Mouse (Mus musculus) lung, postnatal 0 days (tissue): ENCODE data around the gene Rrp15. TPM values are rescaled to one million over a fixed set of nuclear protein-coding genes. Genes with fewer than 3 reads are reported as not detected.

Experiments
- ATAC-seq: fragments of 200-750 bp; cut with Nextera tagmentation; 2 replicates; pipeline ENCODE4 v1.8.0; 2017; ENCODE audit warnings: moderate library complexity
- DNase-seq: peaks from one replicate; pipeline ENCODE4 v3.0.0-alpha.2; 2016; ENCODE audit warnings: low spot score
- H3K27ac ChIP-seq: fragments of 300-500 bp; sonication (generic); 2 replicates; pipeline ENCODE4 v1.5.1; 2014; ENCODE audit warnings: antibody characterized with exemption, mild to moderate bottlenecking, low read length, mixed read lengths
- H3K27me3 ChIP-seq: fragments of 300-500 bp; sonication (generic); replicated peaks from 2 replicates; pipeline ENCODE4 v1.6.1; 2014; ENCODE audit warnings: low read length, mixed read lengths; ENCODE audit not compliant: insufficient read depth
- H3K36me3 ChIP-seq: fragments of 300-500 bp; sonication (generic); 2 replicates; pipeline ENCODE4 v1.6.1; 2014; ENCODE audit warnings: low read length, mixed read lengths; ENCODE audit not compliant: insufficient read depth
- H3K4me1 ChIP-seq: fragments of 300-500 bp; sonication (generic); 2 replicates; pipeline ENCODE4 v1.6.1; 2014; ENCODE audit warnings: antibody characterized with exemption, low read depth, low read length, mixed read lengths; ENCODE audit not compliant: insufficient read depth
- H3K4me2 ChIP-seq: fragments of 300-500 bp; sonication (generic); replicated peaks from 2 replicates; pipeline ENCODE4 v1.6.1; 2014; ENCODE audit warnings: low read depth, mild to moderate bottlenecking, low read length, moderate library complexity, mixed read lengths
- H3K4me3 ChIP-seq: fragments of 300-500 bp; sonication (generic); 2 replicates; pipeline ENCODE4 v1.5.1; 2014; ENCODE audit warnings: low read depth, low read length
- H3K9ac ChIP-seq: fragments of 300-500 bp; sonication (generic); replicated peaks from 2 replicates; pipeline ENCODE4 v1.6.1; 2014; ENCODE audit warnings: low read depth, mild to moderate bottlenecking
- H3K9me3 ChIP-seq: fragments of 300-500 bp; sonication (generic); 2 replicates; pipeline ENCODE4 v1.6.1; 2016; ENCODE audit warnings: low read length, mixed read lengths
- CTCF ChIP-seq: IDR thresholded peaks from 2 replicates; pipeline ENCODE4 v1.5.1; 2016; ENCODE audit warnings: antibody characterized with exemption, mild to moderate bottlenecking
- EP300 ChIP-seq: IDR thresholded peaks from 2 replicates; pipeline ENCODE4 v1.6.1; 2016; ENCODE audit warnings: antibody characterized with exemption, mild to moderate bottlenecking, control low read depth
- WGBS: fragments of 180-500 bp; shearing (Covaris S2); extraction: QIAGEN DNeasy Blood & Tissue Kit; methylation state at CpG from one replicate; pipeline ENCODE4 v1.1.7; 2014; 5-methylcytosine and 5-hydroxymethylcytosine counted together
- polyA plus RNA-seq: library from polyadenylated mRNA; unstranded; fragments of >200 nt; fragmentation: Nextera tagmentation; extraction: Ambion mirVana; gene quantifications from 2 replicates; pipeline ENCODE4 v1.2.1, GENCODE M21; 2015

Gene Rrp15
- polyA plus RNA-seq, 1 experiment from 2014 or later = 21.8 TPM

DNA sequence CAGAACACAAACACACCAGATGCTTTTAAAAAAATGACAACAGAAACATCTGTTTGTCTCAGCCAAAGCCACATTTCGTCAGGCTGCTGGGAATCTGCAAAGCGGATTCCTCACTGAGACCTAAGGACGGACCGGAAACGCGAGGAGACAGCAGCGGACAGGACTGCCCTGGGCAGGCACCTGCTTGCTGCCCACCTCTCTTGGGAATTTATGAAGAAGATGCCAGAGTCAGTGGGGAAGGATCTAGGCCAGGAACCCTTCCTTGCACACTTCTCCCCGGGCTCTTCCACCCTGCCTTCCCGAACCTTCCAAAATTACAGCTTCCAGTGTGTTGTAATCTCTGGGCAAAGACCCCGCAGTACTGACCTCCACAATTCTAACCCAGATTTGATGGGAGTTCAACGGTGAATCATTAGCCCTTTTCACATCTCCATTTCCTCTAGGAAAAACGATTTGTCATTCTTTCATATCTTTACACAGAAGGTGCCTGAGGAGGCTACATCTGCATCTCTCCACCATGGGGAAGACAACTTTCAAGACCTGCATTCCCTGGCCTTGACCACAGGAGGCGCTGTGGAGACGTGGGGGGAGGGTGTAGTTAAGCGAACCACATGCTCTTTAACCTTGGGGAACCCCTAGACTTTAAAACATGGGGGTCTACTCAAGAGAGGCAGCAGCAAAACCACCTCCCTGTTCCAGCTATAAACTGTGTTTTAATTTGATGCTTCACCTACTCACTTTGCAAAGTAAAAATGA is 50.4 kb downstream of the Rrp15 start:
- whole genome bisulfite sequencing = 72% methylated on average over 15 of the region's 15 CpGs
- H3K27me3 ChIP-seq = no peaks in the 10 kb centered on the region
- H3K4me3 ChIP-seq = no peak overlapping the region
- no peak overlapping the region for H3K4me2 ChIP-seq
- H3K9me3 ChIP-seq = no peaks in the 10 kb centered on the region
- no peaks in the 10 kb centered on the region for H3K36me3 ChIP-seq
- no peak overlapping the region for H3K27ac ChIP-seq
- TF ChIP-seq CTCF = peak; percentile 72
- no peak for TF ChIP-seq EP300
- H3K4me1 ChIP-seq = peaks cover 12% of the 10 kb centered on the region; the same call in 1 of the 2 replicates
- DNase-seq = no peak
- H3K9ac ChIP-seq = no peak overlapping the region
- ATAC-seq = no peak

GRCm38 (mm10) chr1:186696231-186696630 is 52.9 kb downstream of the Rrp15 start:
- peak overlapping the region; percentile 75 for H3K27ac ChIP-seq
- WGBS = 78% methylated on average over 9 of the region's 9 CpGs
- no peak overlapping the region for H3K9ac ChIP-seq

DNA sequence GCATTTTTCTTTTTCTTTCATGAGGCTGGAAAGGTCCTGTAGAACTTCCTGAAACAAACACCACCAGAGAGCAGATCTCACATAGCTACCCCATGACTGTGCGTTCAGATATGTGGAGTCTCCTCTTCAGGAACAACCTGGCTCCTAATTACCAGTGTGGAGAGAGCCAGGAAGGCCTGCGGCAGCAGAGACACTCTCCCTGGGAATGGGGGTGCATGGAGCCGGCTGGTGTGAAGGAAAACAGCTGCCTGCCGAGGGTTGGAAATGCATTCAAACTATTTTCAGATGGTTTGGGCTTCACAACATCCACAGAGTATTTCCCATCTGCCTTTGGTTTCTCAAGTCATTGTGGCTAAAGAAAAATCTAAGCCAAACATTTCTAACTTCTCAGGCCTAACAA is 53.8 kb downstream of the Rrp15 start:
- Histone ChIP-seq H3K4me3 (no peak overlapping the region), H3K9me3 (no peaks in the 10 kb centered on the region), H3K36me3 (no peaks in the 10 kb centered on the region), H3K27me3 (no peaks in the 10 kb centered on the region), H3K4me2 (no peak overlapping the region), H3K4me1 (peaks cover 4% of the 10 kb centered on the region; the same call in 1 of the 2 replicates), H3K27ac (peak overlapping the region; percentile 75), H3K9ac (no peak overlapping the region; the same call in 1 of the 2 replicates)
- peak; percentile 77 for DNase-seq
- WGBS = 32% methylated on average over 4 of the region's 4 CpGs
- no peak for TF ChIP-seq CTCF
- peak; percentile 37; the same call in 1 of the 2 replicates for TF ChIP-seq EP300
- ATAC-seq = peak; percentile 87

More at GRCm38 (mm10) chr1:186696231-186696630, 52.9 kb downstream of the Rrp15 start:
- TF ChIP-seq CTCF (no peak), EP300 (no peak)
- no peak for ATAC-seq
- no peak for DNase-seq
- no peak overlapping the region for H3K4me2 ChIP-seq
- no peaks in the 10 kb centered on the region for H3K9me3 ChIP-seq
- peaks cover 7% of the 10 kb centered on the region; the same call in 1 of the 2 replicates for H3K4me1 ChIP-seq
- no peak overlapping the region for H3K4me3 ChIP-seq
- no peaks in the 10 kb centered on the region for H3K27me3 ChIP-seq
- H3K36me3 ChIP-seq = no peaks in the 10 kb centered on the region

DNA sequence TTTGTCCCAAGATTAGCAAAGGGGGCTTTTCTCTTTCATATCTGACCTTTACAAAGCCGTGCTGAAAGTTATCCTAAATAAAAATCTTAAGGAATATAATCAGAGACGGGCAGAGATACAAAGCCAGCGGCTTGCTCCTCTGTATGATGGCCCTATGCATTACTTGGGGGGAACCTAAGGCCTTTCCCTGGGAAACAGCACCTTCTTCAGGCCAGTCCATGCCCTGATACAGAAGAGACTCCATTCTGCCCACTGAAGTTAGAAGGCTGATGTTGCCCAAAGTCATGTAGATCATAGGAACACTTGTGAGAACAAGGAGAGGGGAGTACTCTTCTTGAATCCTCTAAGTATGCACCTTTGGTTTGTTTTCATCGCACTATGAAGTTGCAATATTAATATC is 56.8 kb downstream of the Rrp15 start:
- H3K9me3 ChIP-seq = no peaks in the 10 kb centered on the region
- TF ChIP-seq CTCF = peak; percentile 65
- no peak for TF ChIP-seq EP300
- no peaks in the 10 kb centered on the region for H3K27me3 ChIP-seq
- H3K4me2 ChIP-seq = no peak overlapping the region
- DNase-seq = no peak
- H3K4me1 ChIP-seq = peaks cover 4% of the 10 kb centered on the region; the same call in 1 of the 2 replicates
- 79% methylated on average over 4 of the region's 4 CpGs for WGBS
- no peak for ATAC-seq
- H3K4me3 ChIP-seq = no peak overlapping the region
- H3K9ac ChIP-seq = no peak overlapping the region
- no peak overlapping the region for H3K27ac ChIP-seq
- H3K36me3 ChIP-seq = no peaks in the 10 kb centered on the region

GRCm38 (mm10) chr1:186691708-186692107 is 57.5 kb downstream of the Rrp15 start:
- Histone ChIP-seq H3K4me2 (no peak overlapping the region), H3K9me3 (no peaks in the 10 kb centered on the region), H3K27me3 (no peaks in the 10 kb centered on the region), H3K9ac (no peak overlapping the region), H3K36me3 (no peaks in the 10 kb centered on the region), H3K4me3 (no peak overlapping the region), H3K27ac (no peak overlapping the region), H3K4me1 (peaks cover 4% of the 10 kb centered on the region; the same call in 1 of the 2 replicates)
- DNase-seq (no peak), ATAC-seq (no peak)
- TF ChIP-seq CTCF (no peak), EP300 (no peak)
- 86% methylated on average over 9 of the region's 9 CpGs for WGBS

- no peak overlapping the region for H3K27ac ChIP-seq
- H3K4me3 ChIP-seq = no peak overlapping the region
- no peak overlapping the region for H3K9ac ChIP-seq
- H3K36me3 ChIP-seq = no peaks in the 10 kb centered on the region
- ATAC-seq (peak; percentile 57; the same call in 1 of the 2 replicates), DNase-seq (peak; percentile 44)
- 54% methylated on average over 3 of the region's 3 CpGs for WGBS
- H3K27me3 ChIP-seq = no peaks in the 10 kb centered on the region
- 0 out of 2 replicates have a peak, but pooled peaks cover 3% of the 10 kb centered on the region for H3K4me1 ChIP-seq
- TF ChIP-seq EP300 (peak; percentile 64), CTCF (no peak)
- no peaks in the 10 kb centered on the region for H3K9me3 ChIP-seq
- H3K4me2 ChIP-seq = no peak overlapping the region
Measured at GRCm38 (mm10) chr1:186684041-186684440, 65.1 kb downstream of the Rrp15 start.
